Mouse (Mus musculus): ENCODE results near the gene Slc25a47.

- TF ChIP-seq CTCF (IDR thresholded peaks at IDR 0.05), result no peak
- no peak for TF ChIP-seq EP300 (IDR thresholded peaks at IDR 0.05; ENCODE audit: insufficient read depth, low read depth, low read length)
Measured at GRCm38 (mm10) chr12:108901346-108901745, 65.5 kb downstream of the Slc25a47 start.

Data from heart, adult 2 months (tissue).